Mouse (Mus musculus): ENCODE data around the gene Naglu.

GRCm38 (mm10) chr11:101085617-101086322 is 16.0 kb downstream of the Naglu start:
- no peak for TF ChIP-seq RAD21 (IDR thresholded peaks at IDR 0.05; ENCODE audit: low read depth, low read length)
- TF ChIP-seq POLR2A (IDR thresholded peaks at IDR 0.05; ENCODE audit: low read depth, low read length): no peak
- TF ChIP-seq EP300 (IDR thresholded peaks at IDR 0.05; ENCODE audit: low read length): no peak
- no peak for TF ChIP-seq KAT2A (IDR thresholded peaks at IDR 0.05; ENCODE audit: insufficient replicate concordance, low read length)
- no peak for TF ChIP-seq ELF1 (IDR thresholded peaks at IDR 0.05; ENCODE audit: low read depth, low read length)
- no peak for TF ChIP-seq MEF2A (IDR thresholded peaks at IDR 0.05; ENCODE audit: borderline replicate concordance, low read depth, low read length)
- no peak for TF ChIP-seq MYC (IDR thresholded peaks at IDR 0.05; ENCODE audit: low read depth, low read length)
- TF ChIP-seq ZNF384 (IDR thresholded peaks at IDR 0.05; ENCODE audit: low read depth, low read length): no peak
